Mouse (Mus musculus): ENCODE data around the gene Arhgap10. TPM values are rescaled to one million over a fixed set of nuclear protein-coding genes. Genes with fewer than 3 reads are reported as not detected.

Gene Arhgap10
- total and polyA plus RNA-seq, 2 experiments from 2014 or later = 23.6 to 33.3 TPM

DNA sequence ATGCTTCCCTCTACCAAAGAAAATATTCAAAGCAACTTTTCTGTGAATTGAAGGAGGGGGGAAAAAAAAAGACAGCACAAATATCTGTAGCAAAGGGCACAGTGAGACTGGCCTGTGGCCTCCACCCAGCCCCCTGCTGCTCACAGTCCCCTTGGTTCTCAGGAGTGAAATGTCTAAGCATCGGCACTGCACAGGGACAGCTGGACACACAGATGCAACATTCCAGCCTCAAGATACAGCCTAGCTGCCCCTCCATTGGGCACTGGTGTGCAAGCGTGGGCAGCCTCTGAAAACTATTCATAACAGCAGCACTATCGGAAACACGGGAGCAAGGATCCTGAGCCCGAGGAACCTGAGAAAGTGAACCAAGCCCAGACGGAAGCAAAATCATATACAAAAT is 113.7 kb downstream of the Arhgap10 start:
- no peak for ATAC-seq (ENCODE audit: insufficient read depth, low read depth)
- H3K9ac ChIP-seq (replicated peaks; ENCODE audit: low read depth, low read length) = no peak overlapping the region

DNA sequence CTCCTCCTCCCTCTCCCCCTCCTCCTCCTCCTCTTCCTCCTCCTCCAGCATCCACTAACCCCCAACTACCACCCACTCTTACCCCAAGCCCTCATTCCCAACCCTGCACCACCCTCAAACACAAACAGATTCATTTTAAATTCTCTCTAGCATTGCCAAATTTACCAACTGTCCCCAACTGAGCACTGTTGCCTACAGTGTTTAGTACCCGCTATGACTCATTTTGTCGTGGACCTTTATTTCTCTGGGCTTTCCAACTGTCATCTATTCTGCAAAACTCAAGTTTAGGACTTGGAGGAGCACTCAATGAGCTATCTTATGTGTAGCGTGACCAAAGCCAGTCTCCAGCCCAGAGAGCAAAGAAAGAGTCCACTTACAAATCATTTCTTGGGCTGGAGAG is 115.8 kb downstream of the Arhgap10 start:
- Histone ChIP-seq H3K36me3 (replicated peaks; ENCODE audit: control insufficient read depth, insufficient read depth, low read length) (peaks cover 59% of the 10 kb centered on the region), H3K27ac (ENCODE audit: low read depth) (no peak overlapping the region), H3K9ac (replicated peaks; ENCODE audit: low read depth, low read length) (no peak overlapping the region), H3K27me3 (ENCODE audit: control insufficient read depth, insufficient read depth, low read length) (no peaks in the 10 kb centered on the region), H3K4me2 (ENCODE audit: low read depth, low read length) (no peak overlapping the region), H3K4me3 (ENCODE audit: low read depth, low read length) (no peak overlapping the region), H3K4me1 (ENCODE audit: control insufficient read depth, insufficient read depth) (no peaks in the 10 kb centered on the region), H3K9me3 (replicated peaks; ENCODE audit: control insufficient read depth, low read length) (peaks cover 8% of the 10 kb centered on the region; the same call in 1 of the 2 replicates)
- DNase-seq (ENCODE audit: low spot score) (no peak), ATAC-seq (ENCODE audit: insufficient read depth, low read depth) (no peak)
- no peak for TF ChIP-seq CTCF (IDR thresholded peaks at IDR 0.05; ENCODE audit: low read depth)
- WGBS = 88% methylated on average over 3 of the region's 3 CpGs

More for the DNA sequence above, 113.7 kb downstream of the Arhgap10 start:
- TF ChIP-seq EP300 (IDR thresholded peaks at IDR 0.05; ENCODE audit: low read depth) (no peak), CTCF (IDR thresholded peaks at IDR 0.05; ENCODE audit: low read depth) (no peak)
- Histone ChIP-seq H3K4me2 (ENCODE audit: low read depth, low read length) (no peak overlapping the region), H3K4me1 (ENCODE audit: control insufficient read depth, insufficient read depth) (no peaks in the 10 kb centered on the region), H3K27ac (ENCODE audit: low read depth) (no peak overlapping the region), H3K27me3 (ENCODE audit: control insufficient read depth, insufficient read depth, low read length) (no peaks in the 10 kb centered on the region), H3K4me3 (ENCODE audit: low read depth, low read length) (no peak overlapping the region), H3K36me3 (replicated peaks; ENCODE audit: control insufficient read depth, insufficient read depth, low read length) (peaks cover 41% of the 10 kb centered on the region), H3K9me3 (replicated peaks; ENCODE audit: control insufficient read depth, low read length) (no peaks in the 10 kb centered on the region)
- DNase-seq (ENCODE audit: low spot score) = no peak
- 66% methylated on average over 6 of the region's 6 CpGs for WGBS

DNA sequence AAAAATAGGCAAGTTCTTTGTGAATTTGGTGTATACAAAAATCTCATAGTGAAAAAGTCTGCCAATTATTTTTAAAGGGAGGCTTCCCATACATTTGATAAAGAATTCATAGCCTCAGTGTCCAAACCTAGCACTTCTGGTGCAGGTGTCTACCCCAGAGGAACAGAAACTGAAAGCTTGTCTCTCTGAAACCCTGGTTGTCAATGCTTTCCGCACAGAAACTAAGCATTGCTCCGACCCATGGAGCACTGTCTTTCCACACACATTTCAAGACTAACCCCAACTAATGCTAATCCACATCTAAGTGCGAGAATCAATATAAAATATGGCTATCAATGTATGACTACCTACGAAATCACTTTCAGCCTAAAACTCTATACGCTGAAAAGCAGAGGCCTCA is 116.6 kb downstream of the Arhgap10 start:
- Histone ChIP-seq H3K4me2 (ENCODE audit: low read depth, low read length) (no peak overlapping the region), H3K9ac (replicated peaks; ENCODE audit: low read depth, low read length) (no peak overlapping the region), H3K4me1 (ENCODE audit: control insufficient read depth, insufficient read depth) (no peaks in the 10 kb centered on the region), H3K27ac (ENCODE audit: low read depth) (no peak overlapping the region), H3K9me3 (replicated peaks; ENCODE audit: control insufficient read depth, low read length) (peaks cover 11% of the 10 kb centered on the region; the same call in 1 of the 2 replicates), H3K36me3 (replicated peaks; ENCODE audit: control insufficient read depth, insufficient read depth, low read length) (peaks cover 59% of the 10 kb centered on the region), H3K4me3 (ENCODE audit: low read depth, low read length) (no peak overlapping the region), H3K27me3 (ENCODE audit: control insufficient read depth, insufficient read depth, low read length) (no peaks in the 10 kb centered on the region)
- TF ChIP-seq EP300 (IDR thresholded peaks at IDR 0.05; ENCODE audit: low read depth) (no peak), CTCF (IDR thresholded peaks at IDR 0.05; ENCODE audit: low read depth) (no peak)
- DNase-seq (ENCODE audit: low spot score) (no peak), ATAC-seq (ENCODE audit: insufficient read depth, low read depth) (no peak)
- WGBS = 92% methylated on average over 5 of the region's 5 CpGs

- TF ChIP-seq EP300 (IDR thresholded peaks at IDR 0.05; ENCODE audit: low read depth) (no peak), CTCF (IDR thresholded peaks at IDR 0.05; ENCODE audit: low read depth) (no peak)
- no peak for DNase-seq (ENCODE audit: low spot score)
- Histone ChIP-seq H3K27ac (ENCODE audit: low read depth) (no peak overlapping the region), H3K4me2 (ENCODE audit: low read depth, low read length) (no peak overlapping the region), H3K4me1 (ENCODE audit: control insufficient read depth, insufficient read depth) (no peaks in the 10 kb centered on the region), H3K27me3 (ENCODE audit: control insufficient read depth, insufficient read depth, low read length) (no peaks in the 10 kb centered on the region), H3K4me3 (ENCODE audit: low read depth, low read length) (no peak overlapping the region), H3K9me3 (replicated peaks; ENCODE audit: control insufficient read depth, low read length) (no peaks in the 10 kb centered on the region), H3K36me3 (replicated peaks; ENCODE audit: control insufficient read depth, insufficient read depth, low read length) (peaks cover 65% of the 10 kb centered on the region), H3K9ac (replicated peaks; ENCODE audit: low read depth, low read length) (no peak overlapping the region)
- 62% methylated on average over 6 of the region's 6 CpGs for whole genome bisulfite sequencing
- ATAC-seq (ENCODE audit: insufficient read depth, low read depth) = no peak
Observed at GRCm38 (mm10) chr8:77384080-77384479, 133.7 kb downstream of the Arhgap10 start.

- ATAC-seq (ENCODE audit: insufficient read depth, low read depth) (no peak), DNase-seq (ENCODE audit: low spot score) (no peak)
- H3K36me3 ChIP-seq (replicated peaks; ENCODE audit: control insufficient read depth, insufficient read depth, low read length) = peaks cover 63% of the 10 kb centered on the region
- no peak overlapping the region for H3K4me2 ChIP-seq (ENCODE audit: low read depth, low read length)
- H3K9ac ChIP-seq (replicated peaks; ENCODE audit: low read depth, low read length) = no peak overlapping the region
- 71% methylated on average over 8 of the region's 8 CpGs for WGBS
- H3K9me3 ChIP-seq (replicated peaks; ENCODE audit: control insufficient read depth, low read length) = no peaks in the 10 kb centered on the region
- no peak overlapping the region for H3K4me3 ChIP-seq (ENCODE audit: low read depth, low read length)
- H3K27me3 ChIP-seq (ENCODE audit: control insufficient read depth, insufficient read depth, low read length) = no peaks in the 10 kb centered on the region
- no peak overlapping the region for H3K27ac ChIP-seq (ENCODE audit: low read depth)
- no peaks in the 10 kb centered on the region for H3K4me1 ChIP-seq (ENCODE audit: control insufficient read depth, insufficient read depth)
- TF ChIP-seq EP300 (IDR thresholded peaks at IDR 0.05; ENCODE audit: low read depth) (no peak), CTCF (IDR thresholded peaks at IDR 0.05; ENCODE audit: low read depth) (no peak)
Observed at GRCm38 (mm10) chr8:77383671-77384070, 134.1 kb downstream of the Arhgap10 start.

DNA sequence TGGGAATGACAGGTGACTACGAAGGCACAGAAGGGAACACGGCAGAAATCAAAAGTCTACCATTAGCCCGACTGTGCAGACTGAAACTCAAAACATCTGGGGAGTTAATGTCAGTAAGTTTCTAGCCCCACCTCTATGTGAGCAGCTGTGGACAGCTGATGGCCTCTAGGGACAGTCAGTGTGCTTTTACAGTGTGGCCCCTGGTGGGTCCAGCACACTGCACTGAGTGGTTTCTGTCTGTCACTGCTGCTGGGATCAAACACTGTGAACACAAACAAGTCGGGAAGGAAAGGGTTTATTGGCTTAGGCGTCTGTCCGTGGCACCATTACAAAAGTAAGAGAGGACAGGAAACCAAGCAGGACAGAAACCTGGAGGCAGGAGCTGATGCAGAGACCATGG is 136.9 kb downstream of the Arhgap10 start:
- no peak overlapping the region for H3K4me2 ChIP-seq (ENCODE audit: low read depth, low read length)
- no peak for ATAC-seq (ENCODE audit: insufficient read depth, low read depth)
- no peak for DNase-seq (ENCODE audit: low spot score)
- H3K4me3 ChIP-seq (ENCODE audit: low read depth, low read length) = no peak overlapping the region
- no peaks in the 10 kb centered on the region for H3K27me3 ChIP-seq (ENCODE audit: control insufficient read depth, insufficient read depth, low read length)
- TF ChIP-seq EP300 (IDR thresholded peaks at IDR 0.05; ENCODE audit: low read depth) = no peak
- TF ChIP-seq CTCF (IDR thresholded peaks at IDR 0.05; ENCODE audit: low read depth) = no peak
- no peaks in the 10 kb centered on the region for H3K4me1 ChIP-seq (ENCODE audit: control insufficient read depth, insufficient read depth)
- peaks cover 48% of the 10 kb centered on the region for H3K36me3 ChIP-seq (replicated peaks; ENCODE audit: control insufficient read depth, insufficient read depth, low read length)
- H3K27ac ChIP-seq (ENCODE audit: low read depth) = no peak overlapping the region
- 68% methylated on average over 6 of the region's 6 CpGs for WGBS
- H3K9ac ChIP-seq (replicated peaks; ENCODE audit: low read depth, low read length) = no peak overlapping the region
- no peaks in the 10 kb centered on the region for H3K9me3 ChIP-seq (replicated peaks; ENCODE audit: control insufficient read depth, low read length)

Data from heart, postnatal 0 days (tissue).